Mouse (Mus musculus): ENCODE results near the gene Pabpc6. TPM values are rescaled to one million over a fixed set of nuclear protein-coding genes. Genes with fewer than 3 reads are reported as not detected.

Gene Pabpc6
- polyA plus RNA-seq, 1 experiment from 2014 or later: not detected

DNA sequence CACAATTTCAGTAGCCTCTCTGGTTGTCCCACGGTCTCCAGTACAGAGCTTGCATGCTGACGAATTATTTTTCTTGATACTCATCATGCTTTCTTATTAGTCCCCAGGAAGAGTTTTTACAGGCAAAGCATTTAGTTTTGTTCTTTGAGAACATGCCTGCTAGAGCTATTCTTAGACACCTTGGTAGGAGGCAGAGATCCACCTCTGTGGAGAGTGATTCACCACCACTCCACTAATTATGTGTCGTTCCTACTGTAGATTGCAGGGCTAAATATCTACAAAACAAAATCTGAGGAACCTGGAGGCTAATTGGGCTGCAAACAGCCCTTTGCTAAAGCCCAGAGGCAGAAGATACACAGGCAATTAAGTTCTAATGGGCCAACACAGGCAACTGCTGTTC, 15.4 kb downstream of the Pabpc6 start:
- H3K36me3 ChIP-seq: no peaks in the 10 kb centered on the region
- H3K4me2 ChIP-seq (replicated peaks): no peak overlapping the region
- no peak for ATAC-seq (ENCODE audit: insufficient number of reproducible peaks, low FRiP score, low TSS enrichment, low read depth)
- no peaks in the 10 kb centered on the region for H3K27me3 ChIP-seq
- no peak overlapping the region for H3K27ac ChIP-seq (replicated peaks)
- H3K4me3 ChIP-seq (replicated peaks): no peak overlapping the region
- H3K9ac ChIP-seq: no peak overlapping the region
- 73% methylated on average over 3 of the region's 3 CpGs for WGBS
- H3K4me1 ChIP-seq: no peaks in the 10 kb centered on the region
- no peaks in the 10 kb centered on the region for H3K9me3 ChIP-seq (replicated peaks)

DNA sequence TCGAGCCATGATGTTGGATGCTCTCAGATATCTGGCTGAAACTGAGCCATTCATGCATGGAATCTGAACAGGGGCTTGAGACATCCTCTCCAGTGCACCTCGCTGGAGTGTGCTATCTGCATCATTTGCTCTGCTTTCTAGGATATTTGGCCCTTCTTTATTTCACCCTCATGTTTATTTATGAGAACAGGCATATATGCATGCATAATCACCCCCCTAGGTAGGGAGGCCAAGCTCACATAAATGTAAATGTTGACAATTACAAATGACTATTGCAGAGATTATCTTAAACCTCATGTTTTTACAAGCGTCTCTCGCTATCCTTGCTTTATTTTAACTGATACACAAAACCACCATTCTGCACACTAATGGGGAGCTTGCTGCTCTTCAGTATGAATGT, 21.9 kb downstream of the Pabpc6 start:
- no peak for ATAC-seq (ENCODE audit: insufficient number of reproducible peaks, low FRiP score, low TSS enrichment, low read depth)
- 66% methylated on average over 4 of the region's 4 CpGs for WGBS
- no peak overlapping the region for H3K27ac ChIP-seq (replicated peaks)

GRCm38 (mm10) chr17:9643657-9644180, 25.8 kb downstream of the Pabpc6 start:
- H3K27me3 ChIP-seq: no peaks in the 10 kb centered on the region
- H3K27ac ChIP-seq (replicated peaks): no peak overlapping the region
- 78% methylated on average over 7 of the region's 7 CpGs for WGBS
- ATAC-seq (ENCODE audit: insufficient number of reproducible peaks, low FRiP score, low TSS enrichment, low read depth): no peak
- no peak overlapping the region for H3K4me2 ChIP-seq (replicated peaks)
- no peak overlapping the region for H3K9ac ChIP-seq
- no peaks in the 10 kb centered on the region for H3K9me3 ChIP-seq (replicated peaks)
- no peaks in the 10 kb centered on the region for H3K36me3 ChIP-seq
- no peaks in the 10 kb centered on the region for H3K4me1 ChIP-seq
- H3K4me3 ChIP-seq (replicated peaks): no peak overlapping the region

More for the DNA sequence above, 21.9 kb downstream of the Pabpc6 start:
- no peak overlapping the region for H3K9ac ChIP-seq
- no peaks in the 10 kb centered on the region for H3K9me3 ChIP-seq (replicated peaks)
- H3K27me3 ChIP-seq: no peaks in the 10 kb centered on the region
- no peaks in the 10 kb centered on the region for H3K4me1 ChIP-seq
- no peak overlapping the region for H3K4me2 ChIP-seq (replicated peaks)
- H3K36me3 ChIP-seq: no peaks in the 10 kb centered on the region
- H3K4me3 ChIP-seq (replicated peaks): no peak overlapping the region

GRCm38 (mm10) chr17:9637011-9637410, 32.5 kb downstream of the Pabpc6 start:
- no peak for ATAC-seq (ENCODE audit: insufficient number of reproducible peaks, low FRiP score, low TSS enrichment, low read depth)
- Histone ChIP-seq H3K4me3 (replicated peaks) (no peak overlapping the region), H3K4me2 (replicated peaks) (no peak overlapping the region), H3K27me3 (no peaks in the 10 kb centered on the region), H3K4me1 (no peaks in the 10 kb centered on the region), H3K36me3 (no peaks in the 10 kb centered on the region), H3K9me3 (replicated peaks) (no peaks in the 10 kb centered on the region), H3K9ac (no peak overlapping the region), H3K27ac (replicated peaks) (no peak overlapping the region)
- WGBS: 87% methylated on average over 4 of the region's 4 CpGs

GRCm38 (mm10) chr17:9632579-9633252, 36.8 kb downstream of the Pabpc6 start:
- H3K27me3 ChIP-seq: no peaks in the 10 kb centered on the region
- WGBS: 76% methylated on average over 16 of the region's 16 CpGs
- no peaks in the 10 kb centered on the region for H3K9me3 ChIP-seq (replicated peaks)
- no peaks in the 10 kb centered on the region for H3K4me1 ChIP-seq
- no peak overlapping the region for H3K27ac ChIP-seq (replicated peaks)
- H3K4me3 ChIP-seq (replicated peaks): no peak overlapping the region
- ATAC-seq (ENCODE audit: insufficient number of reproducible peaks, low FRiP score, low TSS enrichment, low read depth): no peak
- no peak overlapping the region for H3K9ac ChIP-seq
- H3K4me2 ChIP-seq (replicated peaks): no peak overlapping the region
- H3K36me3 ChIP-seq: no peaks in the 10 kb centered on the region

DNA sequence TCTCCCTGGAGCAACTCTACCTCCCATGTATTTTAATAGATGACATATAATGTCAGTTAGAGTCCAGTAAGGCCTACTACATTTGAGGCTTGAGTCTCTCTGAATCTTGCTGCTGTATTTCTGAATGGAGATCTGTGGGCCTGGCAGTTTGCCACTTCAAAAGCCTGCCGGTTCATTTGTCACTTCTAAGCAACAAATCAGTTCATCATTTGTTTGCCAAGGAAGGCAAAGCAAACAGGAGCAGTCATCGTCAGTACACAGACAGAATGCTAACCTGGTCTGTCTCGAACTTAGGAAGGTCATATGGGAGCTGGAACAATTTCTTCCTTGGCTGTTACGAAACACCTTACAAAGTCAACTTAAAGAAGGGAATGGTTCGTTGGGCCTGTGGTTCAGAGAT, 37.4 kb downstream of the Pabpc6 start:
- H3K27me3 ChIP-seq: no peaks in the 10 kb centered on the region
- H3K9me3 ChIP-seq (replicated peaks): no peaks in the 10 kb centered on the region
- WGBS: 73% methylated on average over 5 of the region's 5 CpGs
- no peak overlapping the region for H3K4me2 ChIP-seq (replicated peaks)
- H3K4me1 ChIP-seq: no peaks in the 10 kb centered on the region
- H3K4me3 ChIP-seq (replicated peaks): no peak overlapping the region
- H3K9ac ChIP-seq: no peak overlapping the region
- no peaks in the 10 kb centered on the region for H3K36me3 ChIP-seq
- no peak for ATAC-seq (ENCODE audit: insufficient number of reproducible peaks, low FRiP score, low TSS enrichment, low read depth)
- H3K27ac ChIP-seq (replicated peaks): no peak overlapping the region

- no peak overlapping the region for H3K4me3 ChIP-seq (replicated peaks)
- no peaks in the 10 kb centered on the region for H3K36me3 ChIP-seq
- no peak overlapping the region for H3K27ac ChIP-seq (replicated peaks)
- no peaks in the 10 kb centered on the region for H3K9me3 ChIP-seq (replicated peaks)
- no peak for ATAC-seq (ENCODE audit: insufficient number of reproducible peaks, low FRiP score, low TSS enrichment, low read depth)
- H3K9ac ChIP-seq: no peak overlapping the region
- H3K4me1 ChIP-seq: no peaks in the 10 kb centered on the region
- no peak overlapping the region for H3K4me2 ChIP-seq (replicated peaks)
- 90% methylated on average over 1 of the region's 1 CpGs for WGBS
- H3K27me3 ChIP-seq: no peaks in the 10 kb centered on the region
These were observed 38.4 kb downstream of the Pabpc6 start for GRCm38 (mm10) chr17:9631081-9631480.

GRCm38 (mm10) chr17:9627011-9627410, 42.5 kb downstream of the Pabpc6 start:
- H3K27ac ChIP-seq (replicated peaks): no peak overlapping the region
- H3K4me2 ChIP-seq (replicated peaks): no peak overlapping the region
- no peaks in the 10 kb centered on the region for H3K36me3 ChIP-seq
- no peak for ATAC-seq (ENCODE audit: insufficient number of reproducible peaks, low FRiP score, low TSS enrichment, low read depth)
- no peak overlapping the region for H3K4me3 ChIP-seq (replicated peaks)
- no peaks in the 10 kb centered on the region for H3K4me1 ChIP-seq
- H3K27me3 ChIP-seq: no peaks in the 10 kb centered on the region
- no peaks in the 10 kb centered on the region for H3K9me3 ChIP-seq (replicated peaks)
- no peak overlapping the region for H3K9ac ChIP-seq

Other genes starting within 250 kb of the Pabpc6 start
- 0.81 TPM in 1 of 2 replicates, not detected in the other for gene Gm17728, start 247.7 kb downstream of the Pabpc6 start, polyA plus RNA-seq (2015; fragmentation: Nextera tagmentation; extraction: Ambion mirVana)

Measured in embryonic facial prominence, embryonic 15.5 days (tissue).